Mouse (Mus musculus) limb, embryonic 14.5 days (tissue): ENCODE data around the gene Csnk2a2. TPM values are rescaled to one million over a fixed set of nuclear protein-coding genes. Genes with fewer than 3 reads are reported as not detected.

ENCODE experiments used
- ATAC-seq: fragments of 200-750 bp; cut with Nextera tagmentation; 2 replicates; pipeline ENCODE4 v1.8.0; 2017; ENCODE audit warnings: low read depth, moderate number of reproducible peaks, moderate TSS enrichment; ENCODE audit not compliant: low FRiP score
- DNase-seq: peaks from one replicate; pipeline ENCODE4 v3.0.0-alpha.2; 2015; ENCODE audit warnings: low spot score
- H3K27ac ChIP-seq: fragments of 300-500 bp; sonication (generic); replicated peaks from 2 replicates; pipeline ENCODE4 v1.5.1; 2014; ENCODE audit warnings: low read depth, mild to moderate bottlenecking, low read length, moderate library complexity, mixed read lengths
- H3K27me3 ChIP-seq: fragments of 300-500 bp; sonication (generic); 2 replicates; pipeline ENCODE4 v1.6.1; 2014; ENCODE audit warnings: low read length, mixed read lengths; ENCODE audit not compliant: control insufficient read depth, insufficient read depth
- H3K36me3 ChIP-seq: fragments of 300-500 bp; sonication (generic); 2 replicates; pipeline ENCODE4 v1.6.1; 2014; ENCODE audit warnings: mild to moderate bottlenecking, low read length, moderate library complexity, mixed read lengths; ENCODE audit not compliant: control insufficient read depth, insufficient read depth
- H3K4me1 ChIP-seq: fragments of 300-500 bp; sonication (generic); 2 replicates; pipeline ENCODE4 v1.6.1; 2014; ENCODE audit warnings: antibody characterized with exemption, low read length, mixed read lengths; ENCODE audit not compliant: control insufficient read depth, insufficient read depth
- H3K4me2 ChIP-seq: fragments of 300-500 bp; sonication (generic); replicated peaks from 2 replicates; pipeline ENCODE4 v1.6.1; 2014; ENCODE audit warnings: low read depth, mild to moderate bottlenecking, low read length, moderate library complexity; ENCODE audit not compliant: severe bottlenecking
- H3K4me3 ChIP-seq: fragments of 300-500 bp; sonication (generic); replicated peaks from 2 replicates; pipeline ENCODE4 v1.5.1; 2014; ENCODE audit warnings: low read length
- H3K9ac ChIP-seq: fragments of 300-500 bp; sonication (generic); 2 replicates; pipeline ENCODE4 v1.6.1; 2014; ENCODE audit warnings: mild to moderate bottlenecking, low read depth, low read length, moderate library complexity; ENCODE audit not compliant: severe bottlenecking
- H3K9me3 ChIP-seq: fragments of 300-500 bp; sonication (generic); 2 replicates; pipeline ENCODE4 v1.6.1; 2016; ENCODE audit warnings: low read length; ENCODE audit not compliant: control insufficient read depth
- POLR2A ChIP-seq: fragments of 200-500 bp; IDR thresholded peaks from 2 replicates; pipeline ENCODE4 v1.8.0; 2012; ENCODE audit warnings: inconsistent platforms, mild to moderate bottlenecking, moderate library complexity, borderline replicate concordance; ENCODE audit not compliant: insufficient read depth, insufficient read length; ENCODE audit errors: extremely low read depth
- WGBS: fragments of 180-500 bp; shearing (Covaris S2); extraction: QIAGEN DNeasy Blood & Tissue Kit; methylation state at CpG from one replicate; pipeline ENCODE4 v1.1.7; 2014; 5-methylcytosine and 5-hydroxymethylcytosine counted together
- polyA plus RNA-seq, 2 experiments: library from polyadenylated mRNA; depleted of rRNA in 1 of 2; stranded (reverse) in 1 of 2; unstranded in 1 of 2; fragments of >200 nt; fragmentation: Nextera tagmentation in 1 of 2; extraction: Ambion mirVana in 1 of 2; gene quantifications; 2 replicates each; pipeline versions ENCODE4 v1.2.1 to v1.2.3; 2012 to 2014

Gene Csnk2a2
- polyA plus RNA-seq, 2 experiments = 22.5 to 57.4 TPM

DNA sequence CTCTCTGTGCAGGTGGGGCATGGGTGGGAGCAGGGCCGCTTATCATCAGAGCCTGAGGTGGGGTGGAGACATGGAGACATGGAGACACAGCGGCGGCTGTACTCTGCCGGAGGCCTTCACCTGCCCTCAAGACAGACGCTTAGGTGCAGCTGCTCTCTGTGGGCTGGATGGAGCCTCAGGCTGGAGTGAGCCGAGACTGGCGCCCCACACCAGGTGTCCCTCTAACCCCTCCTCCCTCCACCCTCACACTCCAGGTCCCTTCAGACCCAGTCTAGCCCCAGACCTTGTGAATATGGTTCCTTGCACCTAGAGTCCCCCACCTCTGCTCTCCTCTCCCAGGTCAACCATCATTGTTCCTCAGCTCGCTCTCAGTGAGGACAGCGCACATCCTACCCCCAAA lies 90.7 kb downstream of the Csnk2a2 start:
- Histone ChIP-seq H3K4me2 (no peak overlapping the region), H3K4me3 (no peak overlapping the region), H3K9ac (no peak overlapping the region), H3K27ac (no peak overlapping the region), H3K9me3 (no peaks in the 10 kb centered on the region), H3K36me3 (no peaks in the 10 kb centered on the region), H3K27me3 (no peaks in the 10 kb centered on the region), H3K4me1 (peaks cover 13% of the 10 kb centered on the region)
- ATAC-seq = no peak
- whole genome bisulfite sequencing = 78% methylated on average over 7 of the region's 9 CpGs
- no peak for DNase-seq
- no peak for TF ChIP-seq POLR2A

DNA sequence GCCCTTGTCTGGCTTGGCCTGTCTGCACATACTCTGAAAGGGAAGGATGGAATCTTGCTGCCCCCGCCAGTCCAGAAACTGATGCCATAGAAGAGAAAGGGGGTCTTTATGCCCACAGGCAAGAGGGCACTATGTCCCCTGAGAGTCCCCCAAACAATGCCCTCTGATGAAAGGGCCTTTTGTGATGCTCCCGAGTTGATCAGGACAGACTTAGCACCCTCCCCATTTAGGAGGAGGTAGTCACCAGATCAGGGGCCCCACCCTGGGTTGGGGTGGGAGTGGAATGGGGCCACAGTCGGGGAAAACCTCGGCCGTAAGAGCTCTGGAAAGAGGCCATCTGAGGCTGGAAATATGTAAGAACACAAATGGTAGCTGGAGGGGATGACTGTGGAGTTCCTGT lies 92.6 kb downstream of the Csnk2a2 start:
- Histone ChIP-seq H3K27ac (peak overlapping the region; percentile 43; the same call in 1 of the 2 replicates), H3K9ac (peak overlapping the region; percentile 21; the same call in 1 of the 2 replicates), H3K9me3 (no peaks in the 10 kb centered on the region), H3K27me3 (no peaks in the 10 kb centered on the region), H3K4me3 (no peak overlapping the region), H3K4me1 (peaks cover 13% of the 10 kb centered on the region), H3K4me2 (no peak overlapping the region), H3K36me3 (no peaks in the 10 kb centered on the region)
- 58% methylated on average over 5 of the region's 5 CpGs for WGBS
- DNase-seq (no peak), ATAC-seq (no peak)
- no peak for TF ChIP-seq POLR2A

DNA sequence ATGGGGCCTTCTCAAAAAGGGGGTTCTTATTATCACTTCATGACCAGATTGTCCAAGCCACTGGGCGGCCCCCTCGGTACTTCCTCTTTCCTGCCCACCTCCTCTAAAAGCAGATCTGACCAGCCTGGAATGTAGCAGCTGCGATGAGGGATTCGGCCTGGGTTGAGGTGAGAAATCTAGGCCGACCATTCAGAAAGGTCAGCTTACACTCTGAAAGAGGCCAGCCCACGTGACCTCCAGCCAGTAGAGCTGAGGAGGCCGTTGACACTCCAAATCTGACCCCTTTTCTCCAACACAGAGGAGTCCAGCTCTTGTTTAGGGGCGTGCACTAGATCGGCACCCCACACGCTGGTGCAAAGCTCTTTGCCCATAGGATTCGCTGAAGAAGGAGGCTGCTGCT lies 93.1 kb downstream of the Csnk2a2 start:
- peak; percentile 14; the same call in 1 of the 2 replicates for ATAC-seq

More for the DNA sequence above, 93.1 kb downstream of the Csnk2a2 start:
- no peak for TF ChIP-seq POLR2A
- Histone ChIP-seq H3K4me2 (no peak overlapping the region), H3K27ac (peak overlapping the region; percentile 43; the same call in 1 of the 2 replicates), H3K4me3 (no peak overlapping the region), H3K9ac (no peak overlapping the region; the same call in 1 of the 2 replicates), H3K27me3 (no peaks in the 10 kb centered on the region), H3K36me3 (no peaks in the 10 kb centered on the region), H3K4me1 (peaks cover 13% of the 10 kb centered on the region), H3K9me3 (no peaks in the 10 kb centered on the region)
- 49% methylated on average over 11 of the region's 11 CpGs for WGBS
- DNase-seq = peak; percentile 5

Other genes with a start within 250 kb of the Csnk2a2 start
- 0.24 and 0.67 TPM in 2 replicates for gene Cngb1, start 183.5 kb downstream of the Csnk2a2 start, polyA plus RNA-seq (2012; rRNA removed)
- 0.52 and 0.55 TPM in 2 replicates for gene Cngb1, start 183.5 kb downstream of the Csnk2a2 start, polyA plus RNA-seq (2014; fragmentation: Nextera tagmentation; extraction: Ambion mirVana)
- gene Tepp, start 179.5 kb downstream of the Csnk2a2 start, polyA plus RNA-seq (2012; rRNA removed) = 0.85 and 1.3 TPM in 2 replicates
- gene Tepp, start 179.5 kb downstream of the Csnk2a2 start, polyA plus RNA-seq (2014; fragmentation: Nextera tagmentation; extraction: Ambion mirVana) = 0.47 TPM in 1 of 2 replicates, not detected in the other
- 13.8 and 17.4 TPM in 2 replicates for gene Zfp319, start 158.1 kb downstream of the Csnk2a2 start, polyA plus RNA-seq (2012; rRNA removed)
- gene Zfp319, start 158.1 kb downstream of the Csnk2a2 start, polyA plus RNA-seq (2014; fragmentation: Nextera tagmentation; extraction: Ambion mirVana) = 8.4 and 9.2 TPM in 2 replicates
- 46.6 and 61.0 TPM in 2 replicates for gene Usb1, start 157.8 kb downstream of the Csnk2a2 start, polyA plus RNA-seq (2012; rRNA removed)
- 34.7 and 38.0 TPM in 2 replicates for gene Usb1, start 157.8 kb downstream of the Csnk2a2 start, polyA plus RNA-seq (2014; fragmentation: Nextera tagmentation; extraction: Ambion mirVana)
- gene Mmp15, start 137.8 kb downstream of the Csnk2a2 start, polyA plus RNA-seq (2012; rRNA removed) = 12.6 and 16.9 TPM in 2 replicates
- 10.5 and 11.8 TPM in 2 replicates for gene Mmp15, start 137.8 kb downstream of the Csnk2a2 start, polyA plus RNA-seq (2014; fragmentation: Nextera tagmentation; extraction: Ambion mirVana)
- gene Cfap20, start 55.2 kb downstream of the Csnk2a2 start, polyA plus RNA-seq (2012; rRNA removed) = 154 and 161 TPM in 2 replicates
- gene Cfap20, start 55.2 kb downstream of the Csnk2a2 start, polyA plus RNA-seq (2014; fragmentation: Nextera tagmentation; extraction: Ambion mirVana) = 158 and 168 TPM in 2 replicates
- 0.12 and 0.24 TPM in 2 replicates for gene Ccdc113, start 44.0 kb upstream of the Csnk2a2 start, polyA plus RNA-seq (2012; rRNA removed)
- 0.25 and 0.48 TPM in 2 replicates for gene Ccdc113, start 44.0 kb upstream of the Csnk2a2 start, polyA plus RNA-seq (2014; fragmentation: Nextera tagmentation; extraction: Ambion mirVana)
- gene Prss54, start 86.3 kb upstream of the Csnk2a2 start, polyA plus RNA-seq (2012; rRNA removed) = not detected in 2 replicates
- not detected in 2 replicates for gene Prss54, start 86.3 kb upstream of the Csnk2a2 start, polyA plus RNA-seq (2014; fragmentation: Nextera tagmentation; extraction: Ambion mirVana)
- gene Gins3, start 143.4 kb upstream of the Csnk2a2 start, polyA plus RNA-seq (2012; rRNA removed) = 8.9 and 11.1 TPM in 2 replicates
- 19.1 and 21.7 TPM in 2 replicates for gene Gins3, start 143.4 kb upstream of the Csnk2a2 start, polyA plus RNA-seq (2014; fragmentation: Nextera tagmentation; extraction: Ambion mirVana)
- 35.3 and 36.0 TPM in 2 replicates for gene Ndrg4, start 186.9 kb upstream of the Csnk2a2 start, polyA plus RNA-seq (2012; rRNA removed)
- 20.2 and 22.3 TPM in 2 replicates for gene Ndrg4, start 186.9 kb upstream of the Csnk2a2 start, polyA plus RNA-seq (2014; fragmentation: Nextera tagmentation; extraction: Ambion mirVana)
- 11.8 and 21.5 TPM in 2 replicates for gene Setd6, start 225.8 kb upstream of the Csnk2a2 start, polyA plus RNA-seq (2012; rRNA removed)
- gene Setd6, start 225.8 kb upstream of the Csnk2a2 start, polyA plus RNA-seq (2014; fragmentation: Nextera tagmentation; extraction: Ambion mirVana) = 14.7 and 15.6 TPM in 2 replicates